Mouse (Mus musculus): ENCODE measurements around the gene Stk32c.

DNA sequence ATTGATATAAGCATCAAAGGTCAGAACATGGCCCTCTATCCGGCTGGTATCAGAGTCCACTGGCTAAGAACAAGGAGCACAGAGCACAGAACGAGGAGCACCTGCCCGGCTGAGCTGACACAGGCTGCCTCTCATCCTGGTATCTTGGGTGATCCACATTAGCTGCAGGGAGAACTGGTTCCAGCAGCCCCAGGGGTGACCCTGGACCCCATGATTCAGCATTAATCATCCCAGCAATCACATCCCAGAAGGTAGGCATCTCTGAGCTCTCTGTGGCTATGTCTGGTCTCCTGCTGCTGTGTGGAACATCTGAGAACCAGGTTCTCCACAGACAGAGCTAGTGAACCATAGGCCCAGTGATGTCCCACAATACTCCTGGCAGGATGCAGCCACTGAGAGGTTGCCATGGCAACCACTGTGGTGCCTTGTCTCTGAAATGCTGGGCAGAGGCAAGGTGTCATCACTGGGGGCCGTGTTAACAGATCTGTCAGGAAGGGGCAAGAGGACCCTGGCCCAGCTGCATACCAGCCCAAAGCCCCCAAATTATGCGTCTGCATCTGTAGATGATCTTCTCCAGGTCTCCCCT is 76.1 kb downstream of the Stk32c start:
- TF ChIP-seq POLR2A (IDR thresholded peaks at IDR 0.05; ENCODE audit: extremely low read depth, insufficient read depth, low read length) = no peak
- no peak for TF ChIP-seq CTCF (IDR thresholded peaks at IDR 0.05; ENCODE audit: extremely low read depth, insufficient read depth, low read length)
